Mouse (Mus musculus): ENCODE data around the gene Poll. TPM values are rescaled to one million over a fixed set of nuclear protein-coding genes. Genes with fewer than 3 reads are reported as not detected.

The Poll gene
- polyA plus RNA-seq, 1 experiment from 2014 or later = 24.0 TPM

GRCm38 (mm10) chr19:45537505-45537904, 22.8 kb downstream of the Poll start:
- no peak overlapping the region for H3K9ac ChIP-seq (ENCODE audit: low read length)
- H3K27ac ChIP-seq (ENCODE audit: low read depth, low read length) = no peak overlapping the region
- DNase-seq (ENCODE audit: low spot score) (no peak), ATAC-seq (replicated peaks; ENCODE audit: low FRiP score) (no peak)
- H3K36me3 ChIP-seq (ENCODE audit: control insufficient read depth, insufficient read depth, low read length) = no peaks in the 10 kb centered on the region
- H3K27me3 ChIP-seq (ENCODE audit: control insufficient read depth, insufficient read depth, low read length) = peaks cover 19% of the 10 kb centered on the region
- peaks cover 12% of the 10 kb centered on the region; the same call in 1 of the 2 replicates for H3K4me1 ChIP-seq (replicated peaks; ENCODE audit: control insufficient read depth, insufficient read depth, low read length)
- WGBS = 74% methylated on average over 1 of the region's 1 CpGs
- H3K9me3 ChIP-seq (ENCODE audit: control insufficient read depth, low read length) = no peaks in the 10 kb centered on the region
- no peak overlapping the region for H3K4me2 ChIP-seq (ENCODE audit: low read depth, low read length, severe bottlenecking)
- no peak overlapping the region for H3K4me3 ChIP-seq (ENCODE audit: low read depth, low read length)

GRCm38 (mm10) chr19:45535929-45536328, 24.4 kb downstream of the Poll start:
- H3K27me3 ChIP-seq (ENCODE audit: control insufficient read depth, insufficient read depth, low read length) = peaks cover 7% of the 10 kb centered on the region
- 69% methylated on average over 6 of the region's 6 CpGs for WGBS
- no peak overlapping the region for H3K4me3 ChIP-seq (ENCODE audit: low read depth, low read length)
- no peak overlapping the region for H3K4me2 ChIP-seq (ENCODE audit: low read depth, low read length, severe bottlenecking)
- DNase-seq (ENCODE audit: low spot score) (no peak), ATAC-seq (replicated peaks; ENCODE audit: low FRiP score) (no peak; the same call in 1 of the 2 replicates)
- H3K27ac ChIP-seq (ENCODE audit: low read depth, low read length) = no peak overlapping the region
- H3K9me3 ChIP-seq (ENCODE audit: control insufficient read depth, low read length) = no peaks in the 10 kb centered on the region
- no peaks in the 10 kb centered on the region for H3K36me3 ChIP-seq (ENCODE audit: control insufficient read depth, insufficient read depth, low read length)
- peaks cover 5% of the 10 kb centered on the region; the same call in 1 of the 2 replicates for H3K4me1 ChIP-seq (replicated peaks; ENCODE audit: control insufficient read depth, insufficient read depth, low read length)
- no peak overlapping the region for H3K9ac ChIP-seq (ENCODE audit: low read length)

- no peak overlapping the region for H3K9ac ChIP-seq (ENCODE audit: low read length)
- H3K27ac ChIP-seq (ENCODE audit: low read depth, low read length) = no peak overlapping the region
- H3K4me3 ChIP-seq (ENCODE audit: low read depth, low read length) = no peak overlapping the region
- H3K9me3 ChIP-seq (ENCODE audit: control insufficient read depth, low read length) = no peaks in the 10 kb centered on the region
- ATAC-seq (replicated peaks; ENCODE audit: low FRiP score) (no peak), DNase-seq (ENCODE audit: low spot score) (no peak)
- H3K27me3 ChIP-seq (ENCODE audit: control insufficient read depth, insufficient read depth, low read length) = peaks cover 2% of the 10 kb centered on the region; the same call in 1 of the 2 replicates
- H3K4me1 ChIP-seq (replicated peaks; ENCODE audit: control insufficient read depth, insufficient read depth, low read length) = peaks cover 5% of the 10 kb centered on the region; the same call in 1 of the 2 replicates
- H3K4me2 ChIP-seq (ENCODE audit: low read depth, low read length, severe bottlenecking) = no peak overlapping the region
- 86% methylated on average over 8 of the region's 8 CpGs for WGBS
- H3K36me3 ChIP-seq (ENCODE audit: control insufficient read depth, insufficient read depth, low read length) = no peaks in the 10 kb centered on the region
Observed at GRCm38 (mm10) chr19:45535214-45535735, 25.1 kb downstream of the Poll start.

GRCm38 (mm10) chr19:45533617-45534016, 26.7 kb downstream of the Poll start:
- Histone ChIP-seq H3K4me1 (replicated peaks; ENCODE audit: control insufficient read depth, insufficient read depth, low read length) (peaks cover 5% of the 10 kb centered on the region; the same call in 1 of the 2 replicates), H3K36me3 (ENCODE audit: control insufficient read depth, insufficient read depth, low read length) (peaks cover under 1% of the 10 kb centered on the region; the same call in 1 of the 2 replicates), H3K27ac (ENCODE audit: low read depth, low read length) (no peak overlapping the region), H3K4me3 (ENCODE audit: low read depth, low read length) (no peak overlapping the region), H3K27me3 (ENCODE audit: control insufficient read depth, insufficient read depth, low read length) (no peaks in the 10 kb centered on the region), H3K4me2 (ENCODE audit: low read depth, low read length, severe bottlenecking) (no peak overlapping the region), H3K9me3 (ENCODE audit: control insufficient read depth, low read length) (no peaks in the 10 kb centered on the region), H3K9ac (ENCODE audit: low read length) (no peak overlapping the region)
- ATAC-seq (replicated peaks; ENCODE audit: low FRiP score) (no peak), DNase-seq (ENCODE audit: low spot score) (no peak)
- WGBS = 77% methylated on average over 7 of the region's 7 CpGs

- Histone ChIP-seq H3K9ac (ENCODE audit: low read length) (no peak overlapping the region), H3K4me2 (ENCODE audit: low read depth, low read length, severe bottlenecking) (no peak overlapping the region), H3K9me3 (ENCODE audit: control insufficient read depth, low read length) (no peaks in the 10 kb centered on the region), H3K27ac (ENCODE audit: low read depth, low read length) (no peak overlapping the region), H3K4me3 (ENCODE audit: low read depth, low read length) (no peak overlapping the region), H3K27me3 (ENCODE audit: control insufficient read depth, insufficient read depth, low read length) (no peaks in the 10 kb centered on the region), H3K4me1 (replicated peaks; ENCODE audit: control insufficient read depth, insufficient read depth, low read length) (peaks cover 5% of the 10 kb centered on the region; the same call in 1 of the 2 replicates), H3K36me3 (ENCODE audit: control insufficient read depth, insufficient read depth, low read length) (peaks cover 5% of the 10 kb centered on the region; the same call in 1 of the 2 replicates)
- ATAC-seq (replicated peaks; ENCODE audit: low FRiP score) (no peak), DNase-seq (ENCODE audit: low spot score) (no peak)
- WGBS = 72% methylated on average over 6 of the region's 6 CpGs
Observed at GRCm38 (mm10) chr19:45531554-45531953, 28.8 kb downstream of the Poll start.

GRCm38 (mm10) chr19:45530200-45530995, 29.9 kb downstream of the Poll start:
- no peak overlapping the region for H3K9ac ChIP-seq (ENCODE audit: low read length)

GRCm38 (mm10) chr19:45529294-45529693, 31.0 kb downstream of the Poll start:
- ATAC-seq (replicated peaks; ENCODE audit: low FRiP score) = no peak
- Histone ChIP-seq H3K4me1 (replicated peaks; ENCODE audit: control insufficient read depth, insufficient read depth, low read length) (peaks cover under 1% of the 10 kb centered on the region; the same call in 1 of the 2 replicates), H3K9me3 (ENCODE audit: control insufficient read depth, low read length) (no peaks in the 10 kb centered on the region), H3K9ac (ENCODE audit: low read length) (no peak overlapping the region), H3K4me3 (ENCODE audit: low read depth, low read length) (no peak overlapping the region), H3K4me2 (ENCODE audit: low read depth, low read length, severe bottlenecking) (no peak overlapping the region), H3K27me3 (ENCODE audit: control insufficient read depth, insufficient read depth, low read length) (no peaks in the 10 kb centered on the region), H3K27ac (ENCODE audit: low read depth, low read length) (no peak overlapping the region), H3K36me3 (ENCODE audit: control insufficient read depth, insufficient read depth, low read length) (peaks cover 5% of the 10 kb centered on the region; the same call in 1 of the 2 replicates)
- DNase-seq (ENCODE audit: low spot score) = no peak
- 86% methylated on average over 5 of the region's 5 CpGs for WGBS

More at GRCm38 (mm10) chr19:45530200-45530995, 29.9 kb downstream of the Poll start:
- peaks cover 5% of the 10 kb centered on the region; the same call in 1 of the 2 replicates for H3K4me1 ChIP-seq (replicated peaks; ENCODE audit: control insufficient read depth, insufficient read depth, low read length)
- H3K4me2 ChIP-seq (ENCODE audit: low read depth, low read length, severe bottlenecking) = no peak overlapping the region
- DNase-seq (ENCODE audit: low spot score) = no peak
- H3K27ac ChIP-seq (ENCODE audit: low read depth, low read length) = no peak overlapping the region
- no peak overlapping the region for H3K4me3 ChIP-seq (ENCODE audit: low read depth, low read length)
- H3K36me3 ChIP-seq (ENCODE audit: control insufficient read depth, insufficient read depth, low read length) = peaks cover 5% of the 10 kb centered on the region; the same call in 1 of the 2 replicates
- no peaks in the 10 kb centered on the region for H3K9me3 ChIP-seq (ENCODE audit: control insufficient read depth, low read length)
- no peak for ATAC-seq (replicated peaks; ENCODE audit: low FRiP score)
- WGBS = 88% methylated on average over 15 of the region's 15 CpGs
- no peaks in the 10 kb centered on the region for H3K27me3 ChIP-seq (ENCODE audit: control insufficient read depth, insufficient read depth, low read length)

- no peak overlapping the region for H3K27ac ChIP-seq (ENCODE audit: low read depth, low read length)
- no peaks in the 10 kb centered on the region for H3K9me3 ChIP-seq (ENCODE audit: control insufficient read depth, low read length)
- H3K27me3 ChIP-seq (ENCODE audit: control insufficient read depth, insufficient read depth, low read length) = no peaks in the 10 kb centered on the region
- 93% methylated on average over 10 of the region's 10 CpGs for WGBS
- peaks cover 5% of the 10 kb centered on the region; the same call in 1 of the 2 replicates for H3K36me3 ChIP-seq (ENCODE audit: control insufficient read depth, insufficient read depth, low read length)
- no peak for DNase-seq (ENCODE audit: low spot score)
- no peak overlapping the region for H3K9ac ChIP-seq (ENCODE audit: low read length)
- no peak for ATAC-seq (replicated peaks; ENCODE audit: low FRiP score)
- H3K4me2 ChIP-seq (ENCODE audit: low read depth, low read length, severe bottlenecking) = no peak overlapping the region
- no peaks in the 10 kb centered on the region for H3K4me1 ChIP-seq (replicated peaks; ENCODE audit: control insufficient read depth, insufficient read depth, low read length)
- no peak overlapping the region for H3K4me3 ChIP-seq (ENCODE audit: low read depth, low read length)
Observed at GRCm38 (mm10) chr19:45527931-45528534, 32.3 kb downstream of the Poll start.

Measured in forebrain, embryonic 11.5 days (tissue).